Mouse (Mus musculus) small intestine, adult 10 weeks (tissue): ENCODE measurements around the gene Rab43. TPM values are rescaled to one million over a fixed set of nuclear protein-coding genes. Genes with fewer than 3 reads are reported as not detected.

Experiments used
- polyA plus RNA-seq: library from polyadenylated mRNA; stranded (reverse); fragments of 350-450 nt; fragmentation: Illumina TruSeq; extraction: RNeasy Lipid Tissue Mini Kit (QIAGEN cat#74804); gene quantifications from one replicate; pipeline ENCODE4 v1.2.3, GENCODE M21; 2014; ENCODE audit warnings: low replicate concordance

Gene Rab43
- 29.1 TPM for polyA plus RNA-seq

DNA sequence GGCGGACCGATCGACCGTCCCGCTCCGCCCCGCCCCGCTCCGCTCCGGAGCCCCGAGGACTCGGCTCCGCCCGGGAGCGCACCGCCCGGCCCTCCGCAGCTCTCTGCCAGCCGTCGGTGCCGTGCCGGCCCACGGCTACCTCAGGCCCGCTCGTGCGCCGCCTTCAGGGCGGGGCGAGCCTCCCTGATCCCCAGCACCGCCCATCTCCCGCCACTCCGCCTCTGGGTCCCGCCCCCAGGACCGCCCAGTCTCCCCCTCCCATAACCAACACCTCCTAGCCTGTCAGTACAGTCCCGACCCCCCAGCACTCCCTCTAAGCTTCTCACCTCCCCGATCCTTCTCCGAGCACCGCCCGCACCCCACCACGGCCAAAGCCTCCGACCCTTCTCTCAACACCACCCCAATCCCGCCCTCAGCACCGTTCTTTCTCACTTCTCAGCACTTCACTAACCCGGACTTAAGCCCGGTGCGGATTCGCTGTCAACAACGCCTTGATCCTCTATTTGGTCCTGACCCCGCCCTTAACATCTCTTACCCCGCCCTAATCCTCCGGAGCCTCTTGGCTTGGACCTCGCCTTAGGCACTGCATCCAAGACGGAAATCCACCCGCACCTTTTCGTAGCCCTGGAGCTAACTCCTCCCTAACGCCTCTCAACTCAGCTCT lies at the start of gene Rab43:
Gene Rab43 (minus strand): TSS at position 490 of the 664 bp plus-strand sequence.

DNA sequence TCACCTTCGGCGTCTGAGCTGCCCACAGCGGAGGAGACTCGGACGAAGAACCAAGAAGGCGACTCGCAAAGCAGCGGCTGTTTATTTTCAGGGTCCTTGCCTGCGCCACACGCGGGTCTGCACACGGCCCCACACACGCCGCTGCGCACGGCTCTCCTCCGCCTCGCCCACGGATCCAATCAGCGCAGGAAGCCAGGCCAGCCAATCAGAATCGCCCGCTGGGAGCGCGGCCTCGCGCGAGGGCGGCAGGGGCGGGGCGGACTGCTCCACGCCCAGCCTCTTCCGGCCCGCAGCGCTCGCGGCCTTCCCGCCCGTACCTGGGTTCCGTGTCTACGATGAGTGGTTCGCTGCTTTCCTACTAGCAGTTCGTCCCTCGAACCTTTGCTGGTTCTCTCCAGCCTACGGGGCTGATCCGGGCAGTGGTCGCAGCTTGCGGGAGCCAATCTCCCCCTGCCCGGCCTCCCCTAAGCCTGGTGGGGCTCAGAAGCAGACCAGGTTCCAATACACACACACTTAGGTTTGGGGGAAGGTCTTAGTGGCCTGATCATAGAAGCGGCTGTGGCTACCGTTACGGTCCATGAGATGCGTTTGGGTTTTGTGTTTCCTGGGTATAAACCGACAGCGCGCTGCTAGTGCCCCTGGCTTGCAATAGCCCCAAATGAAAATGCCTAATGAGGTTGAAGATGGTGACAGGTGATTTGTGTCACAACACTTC lies 39.1 kb upstream of the Rab43 start, which contains the start of gene Cnbp:
Gene Cnbp (minus strand): TSS at position 207 of the 715 bp plus-strand sequence.

DNA sequence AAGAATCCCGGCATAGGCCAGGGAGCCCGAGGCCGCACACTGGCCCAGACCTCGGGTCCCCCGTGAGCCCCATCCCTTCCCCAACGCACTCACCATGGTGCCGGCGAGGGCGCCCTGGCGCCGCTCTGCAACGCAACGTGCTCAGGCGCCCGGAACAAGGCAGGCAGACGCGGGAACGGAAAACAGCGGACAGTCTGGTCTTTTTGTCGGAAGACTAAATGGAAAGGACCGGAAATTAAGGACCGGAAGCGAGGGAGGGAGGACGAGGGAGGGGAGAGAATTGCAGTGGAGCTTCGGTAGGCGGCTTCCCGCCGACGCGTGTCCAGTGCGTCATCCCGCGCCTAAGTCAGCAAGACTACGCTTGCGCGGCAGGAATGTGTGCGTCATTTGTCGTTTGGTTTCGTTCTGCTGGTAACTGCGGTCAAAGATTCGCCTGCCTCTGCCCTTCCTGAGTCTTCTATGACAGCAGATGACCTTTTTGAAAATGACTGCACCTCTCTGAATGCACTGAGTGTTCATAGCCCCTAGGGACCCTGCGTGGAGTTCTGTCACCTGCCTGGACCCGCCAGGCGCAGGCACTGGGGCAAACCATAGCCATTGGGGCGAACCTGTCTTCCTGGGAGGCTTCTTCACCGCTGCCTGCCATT lies 26.7 kb upstream of the Rab43 start, which contains the start of gene Isy1:
Gene Isy1 (minus strand): TSS at position 248 of the 647 bp plus-strand sequence.

DNA sequence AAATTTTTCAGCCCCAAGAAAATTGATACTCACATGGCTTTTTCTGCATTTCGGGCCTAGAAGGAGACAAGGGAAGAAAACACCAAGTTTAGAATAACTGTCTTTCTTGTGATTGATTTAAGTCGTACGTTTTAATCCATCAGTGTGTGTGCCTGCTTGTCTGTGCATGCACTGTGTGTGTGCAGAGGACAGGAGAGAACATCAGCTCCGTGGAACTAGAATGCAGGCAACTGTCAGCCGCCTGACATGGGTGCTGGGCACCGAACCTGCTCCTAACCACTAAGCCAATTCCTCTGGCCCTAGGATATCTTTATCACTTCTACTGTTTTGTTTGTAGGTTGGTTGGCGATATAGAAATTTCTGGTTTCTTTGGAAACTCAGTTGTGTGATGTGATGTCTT lies 23.7 kb upstream of the Rab43 start, which contains the start of gene Gm45140:
Gene Gm45140 (minus strand): TSS at position 101 of the 400 bp plus-strand sequence.

DNA sequence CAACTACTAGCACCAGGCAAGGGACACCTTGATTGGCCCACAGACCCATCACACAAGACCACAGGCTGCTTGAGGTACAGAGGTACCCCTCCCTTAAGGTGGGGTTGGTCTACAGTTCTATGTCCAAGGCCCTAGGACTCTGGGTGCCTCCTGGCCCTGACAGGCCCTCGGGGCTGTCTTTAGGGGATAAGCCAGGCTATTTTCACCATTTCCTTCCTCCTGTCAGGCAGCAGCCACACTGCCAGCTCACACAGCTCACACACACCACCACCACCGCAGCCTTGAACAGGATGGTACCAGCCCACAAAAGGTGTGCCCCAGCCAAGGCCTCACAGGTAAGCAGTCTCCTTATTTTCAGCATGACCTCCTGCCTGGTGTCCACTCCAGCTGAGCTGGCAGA lies 34.1 kb downstream of the Rab43 start, which contains the start of gene Gp9:
Gene Gp9 (plus strand): TSS at position 231 of the 400 bp plus-strand sequence.

Other genes starting within 250 kb of the Rab43 start
- gene Prokr1, start 221.4 kb downstream of the Rab43 start, polyA plus RNA-seq, result 0.56 TPM
- 6.0 TPM for gene Aplf, start 140.0 kb downstream of the Rab43 start, polyA plus RNA-seq
- gene Efcc1, start 81.3 kb downstream of the Rab43 start, polyA plus RNA-seq, result not detected
- not detected for gene Gp9, start 34.1 kb downstream of the Rab43 start, polyA plus RNA-seq
- not detected for gene Gm45140, start 23.6 kb upstream of the Rab43 start, polyA plus RNA-seq
- 7.5 TPM for gene Isy1, start 26.6 kb upstream of the Rab43 start, polyA plus RNA-seq
- gene Cnbp, start 38.9 kb upstream of the Rab43 start, polyA plus RNA-seq, result 634 TPM
- gene Copg1, start 75.7 kb upstream of the Rab43 start, polyA plus RNA-seq, result 22.2 TPM
- 7.0 TPM for gene Hmces, start 101.8 kb upstream of the Rab43 start, polyA plus RNA-seq
- not detected for gene H1fx, start 169.5 kb upstream of the Rab43 start, polyA plus RNA-seq
- 208 TPM for gene Rab7, start 233.1 kb upstream of the Rab43 start, polyA plus RNA-seq